Mouse (Mus musculus) activated CD4-positive, CD25-positive, alpha-beta regulatory T cell (primary cell): ENCODE measurements around the gene Olfr875. TPM values are rescaled to one million over a fixed set of nuclear protein-coding genes. Genes with fewer than 3 reads are reported as not detected.

Experiments
- polyA plus RNA-seq, 2 experiments: library from polyadenylated mRNA; unstranded; fragments of 100-300 nt; shearing (Covaris generic); gene quantifications; one replicate each; pipeline ENCODE4 v1.2.1; 2017

Gene Olfr875
- polyA plus RNA-seq, result under 1 TPM in 1 of 2 experiments, not detected in 1; 0.10 TPM

DNA sequence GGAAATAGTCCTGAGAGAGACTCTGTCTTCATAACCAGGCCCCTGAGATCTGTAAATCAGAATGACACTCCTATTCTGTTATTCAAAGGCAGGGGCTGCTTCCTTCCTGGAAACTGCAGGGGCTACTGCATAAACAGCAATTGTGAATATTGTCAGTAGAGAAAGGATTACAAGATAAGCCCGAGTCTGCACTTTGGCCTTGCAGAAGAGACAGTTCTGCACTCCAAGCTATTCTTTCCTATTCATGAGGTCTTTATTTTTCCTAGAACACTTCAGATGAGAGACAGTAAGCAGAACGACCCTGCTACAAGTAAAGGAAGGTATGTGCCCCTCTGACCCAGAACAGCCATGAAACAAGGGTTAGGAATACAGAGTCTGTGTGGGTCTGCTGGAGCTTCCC is at the start of gene Olfr875:
Gene Olfr875 (plus strand): TSS at position 99 of the 400 bp plus-strand sequence.

DNA sequence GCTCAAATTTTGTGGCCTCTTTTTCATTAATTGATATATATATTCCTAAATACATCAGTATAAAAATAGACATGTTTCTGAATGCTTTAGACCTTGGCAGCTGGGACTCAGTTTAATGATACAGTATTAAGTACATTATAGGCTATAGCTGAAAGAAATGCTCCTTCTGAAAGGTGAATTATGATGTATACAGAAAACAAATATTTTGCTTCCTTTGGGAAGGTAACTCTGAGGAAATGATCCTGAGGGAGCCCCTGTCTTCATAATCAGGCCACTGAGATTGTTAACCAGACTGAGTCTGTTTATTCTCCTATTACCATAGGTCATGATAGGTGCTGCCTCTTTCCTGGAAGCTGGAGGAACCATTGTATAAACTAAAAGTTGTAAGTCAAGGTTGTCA is 26.9 kb upstream of the Olfr875 start, which contains the start of gene Olfr874:
Gene Olfr874 (plus strand): TSS at position 301 of the 400 bp plus-strand sequence.

DNA sequence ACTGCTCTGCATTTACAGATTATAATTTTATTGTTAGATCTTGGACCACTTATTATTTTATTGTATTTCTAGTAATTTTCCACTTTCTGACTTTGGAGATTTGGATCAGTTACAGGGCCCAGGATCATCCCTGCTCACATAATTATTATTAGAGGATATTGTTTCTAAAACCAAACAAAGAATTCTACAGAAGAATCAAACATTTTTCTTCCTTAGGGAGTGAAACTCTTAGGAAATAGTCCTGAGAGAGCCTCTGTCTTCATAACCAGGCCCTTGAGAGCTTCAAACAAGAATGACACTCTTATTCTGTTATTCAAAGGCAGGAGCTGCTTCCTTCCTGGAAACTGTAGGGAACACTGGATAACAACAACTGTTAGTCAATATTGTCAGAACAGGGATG is 31.1 kb downstream of the Olfr875 start, which contains the start of gene Olfr876:
Gene Olfr876 (plus strand): TSS at position 301 of the 400 bp plus-strand sequence.

Other genes with a start within 250 kb of the Olfr875 start
- under 1 TPM; 0.42 to 0.69 TPM for gene Esam, start 243.8 kb upstream of the Olfr875 start, polyA plus RNA-seq
- not detected for gene Vsig2, start 232.6 kb upstream of the Olfr875 start, polyA plus RNA-seq
- 1 to 10 TPM; 1.5 to 3.2 TPM for gene Nrgn, start 219.0 kb upstream of the Olfr875 start, polyA plus RNA-seq
- 10 to 100 TPM in 1 of 2 experiments, 1 to 10 TPM in 1; 8.5 to 13.0 TPM for gene Siae, start 216.2 kb upstream of the Olfr875 start, polyA plus RNA-seq
- gene Spa17, start 158.1 kb upstream of the Olfr875 start, polyA plus RNA-seq, result 1 to 10 TPM in 1 of 2 experiments, under 1 TPM in 1; 0.55 to 1.2 TPM
- gene Tbrg1, start 114.5 kb upstream of the Olfr875 start, polyA plus RNA-seq, result 100 to 1,000 TPM; 145 to 146 TPM
- gene Panx3, start 102.6 kb upstream of the Olfr875 start, polyA plus RNA-seq, result not detected
- gene Olfr160, start 55.6 kb upstream of the Olfr875 start, polyA plus RNA-seq, result under 1 TPM; 0.23 to 0.60 TPM
- gene Olfr874, start 26.8 kb upstream of the Olfr875 start, polyA plus RNA-seq, result under 1 TPM in 1 of 2 experiments, not detected in 1; 0.18 TPM
- under 1 TPM; 0.07 to 0.32 TPM for gene Olfr876, start 31.2 kb downstream of the Olfr875 start, polyA plus RNA-seq
- gene Olfr877, start 82.4 kb downstream of the Olfr875 start, polyA plus RNA-seq, result under 1 TPM in 1 of 2 experiments, not detected in 1; 0.16 TPM
- not detected for gene Olfr145, start 124.9 kb downstream of the Olfr875 start, polyA plus RNA-seq
- gene Olfr878, start 146.0 kb downstream of the Olfr875 start, polyA plus RNA-seq, result under 1 TPM in 1 of 2 experiments, not detected in 1; 0.12 TPM
- gene Olfr881, start 220.0 kb downstream of the Olfr875 start, polyA plus RNA-seq, result under 1 TPM in 1 of 2 experiments, not detected in 1; 0.26 TPM